In the genomic region with DNA sequence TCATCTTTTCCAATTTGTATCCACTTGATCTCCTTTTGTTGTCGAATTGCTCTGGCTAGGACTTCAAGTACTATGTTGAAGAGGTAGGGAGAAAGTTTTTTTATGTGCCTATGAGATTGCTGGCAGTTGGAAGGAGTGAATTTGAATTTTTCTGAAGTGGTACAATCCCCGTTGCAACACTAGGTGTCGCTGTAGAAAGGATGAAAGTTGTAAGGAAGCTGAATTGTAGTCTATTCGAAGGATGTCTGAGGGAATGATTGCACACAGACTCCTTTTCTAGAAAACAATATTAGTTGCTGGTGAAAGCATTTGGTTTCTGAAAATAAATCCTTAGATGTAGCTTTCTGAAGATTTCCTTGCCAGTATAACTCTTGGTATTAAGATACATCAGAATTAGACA, we compare ENCODE assay signal across 9 mouse cellular contexts. TPM values are rescaled to one million over a fixed set of nuclear protein-coding genes. Genes with fewer than 3 reads are reported as not detected.
A peak's percentile ranks its signal among the peaks of the same experiment; 100 is the strongest.
DNase-seq lines count a peak whose midpoint lies in the region; ATAC-seq lines count a peak whose summit lies in the region.
"Had no signal": no experiment of that assay in that cellular context is flagged by ENCODE, and none has a peak within 500 bp of the region (broad histone marks: within the 10 kb centered on the region; RNA-seq: fewer than 3 reads in every experiment).

No protein-coding gene starts in this region.

- no peak overlapping the region for H3K4me2 ChIP-seq in forebrain, embryonic 11.5 days (ENCODE audit: low read depth, low read length, severe bottlenecking)
- H3K4me2 ChIP-seq: heart, embryonic 15.5 days had no signal

- H3K9me3 ChIP-seq in forebrain, embryonic 10.5 days: no peaks in the 10 kb centered on the region; the same call in 1 of the 2 replicates
- H3K9me3 ChIP-seq in forebrain, embryonic 11.5 days (ENCODE audit: control insufficient read depth, low read length): no peaks in the 10 kb centered on the region
- H3K9me3 ChIP-seq: heart, embryonic 15.5 days had no signal

- 11% methylated on average over 4 of the region's 4 CpGs for WGBS in forebrain, embryonic 10.5 days
- WGBS in forebrain, embryonic 11.5 days: 11% methylated on average over 4 of the region's 4 CpGs

- H3K9ac ChIP-seq in forebrain, embryonic 11.5 days (ENCODE audit: low read length): no peak overlapping the region
- H3K9ac ChIP-seq: heart, embryonic 15.5 days had no signal

- no peak overlapping the region for H3K27ac ChIP-seq in forebrain, embryonic 10.5 days
- H3K27ac ChIP-seq in forebrain, embryonic 11.5 days (ENCODE audit: low read depth, low read length): no peak overlapping the region
- H3K27ac ChIP-seq: heart, embryonic 15.5 days had no signal

- H3K27me3 ChIP-seq in forebrain, embryonic 10.5 days (ENCODE audit: poor library complexity, severe bottlenecking): no peaks in the 10 kb centered on the region
- no peaks in the 10 kb centered on the region for H3K27me3 ChIP-seq in forebrain, embryonic 11.5 days (ENCODE audit: control insufficient read depth, insufficient read depth, low read length)
- H3K27me3 ChIP-seq: heart, embryonic 15.5 days had no signal

- ATAC-seq in forebrain, embryonic 11.5 days (replicated peaks; ENCODE audit: low FRiP score): no peak
- ATAC-seq in megakaryocyte, adult 5-6 weeks (ENCODE audit: poor library complexity, severe bottlenecking): peak; percentile 79

- H3K4me3 ChIP-seq in forebrain, embryonic 10.5 days: no peak overlapping the region
- no peak overlapping the region for H3K4me3 ChIP-seq in forebrain, embryonic 11.5 days (ENCODE audit: low read depth, low read length)
- H3K4me3 ChIP-seq: heart, embryonic 15.5 days had no signal

- no peaks in the 10 kb centered on the region for H3K4me1 ChIP-seq in forebrain, embryonic 10.5 days
- H3K4me1 ChIP-seq in forebrain, embryonic 11.5 days (replicated peaks; ENCODE audit: control insufficient read depth, insufficient read depth, low read length): no peaks in the 10 kb centered on the region
- H3K4me1 ChIP-seq: heart, embryonic 15.5 days had no signal

- peak; percentile 18 for DNase-seq in forebrain, embryonic 10.5 days (ENCODE audit: extremely low spot score, low spot score)
- no peak for DNase-seq in forebrain, embryonic 11.5 days (ENCODE audit: low spot score)
- peak; percentile 62 for DNase-seq in urinary bladder, postnatal 14 days (ENCODE audit: low spot score)
- DNase-seq in urinary bladder, postnatal 4 days (ENCODE audit: low spot score in 2 of 2): no peak
- DNase-seq in fibroblast of lung, adult 2 months (ENCODE audit: low read depth): peak; percentile 30
- DNase-seq in kidney, adult 9 months: peak; percentile 69
- DNase-seq in skeletal muscle tissue, adult 2 months (ENCODE audit: low read depth, low spot score): peak; percentile 36

- no peaks in the 10 kb centered on the region for H3K36me3 ChIP-seq in forebrain, embryonic 10.5 days (replicated peaks)
- H3K36me3 ChIP-seq in forebrain, embryonic 11.5 days (ENCODE audit: control insufficient read depth, insufficient read depth, low read length): no peaks in the 10 kb centered on the region
- H3K36me3 ChIP-seq: heart, embryonic 15.5 days had no signal

RNA-seq across cellular contexts. Expression of a gene that starts 54.6 kb away (rescaled TPM):
- 43.6 and 44.7 TPM in 2 replicates for polyA plus RNA-seq in forebrain, embryonic 10.5 days (2016; fragmentation: Nextera tagmentation; extraction: Ambion mirVana)
- 51.1 and 53.1 TPM in 2 replicates for polyA plus RNA-seq in forebrain, embryonic 11.5 days (2014; fragmentation: Nextera tagmentation; extraction: Ambion mirVana)
- total RNA-seq in megakaryocyte, adult 5-6 weeks (2015): 413 and 446 TPM in 2 replicates
- 238 and 252 TPM in 2 replicates for total RNA-seq in megakaryocyte, adult 5-6 weeks (2017)

Comparison
In these comparisons a context has a peak if more than half of its experiments do, and no peak if none do; other contexts are left out.
1. DNase-seq: peak in forebrain, embryonic 10.5 days (single experiment), urinary bladder, postnatal 14 days (single experiment), fibroblast of lung, adult 2 months (single experiment), kidney, adult 9 months (single experiment) and skeletal muscle tissue, adult 2 months (single experiment); none in forebrain, embryonic 11.5 days (single experiment) and urinary bladder, postnatal 4 days (0 of 2).